Mouse (Mus musculus) midbrain, embryonic 12.5 days (tissue): ENCODE measurements at regions not wholly inside any gene's neighbourhood (a gene's known extent, or its start where the extent isn't known, plus 50 kb on each side); places are given as distances from the start of the nearest gene placed in this dataset.
A peak's percentile ranks its signal among the peaks of the same experiment; 100 is the strongest.

Source experiments
- ATAC-seq: fragments of 200-750 bp; cut with Nextera tagmentation; 2 replicates; pipeline ENCODE4 v1.8.0; 2017; ENCODE audit warnings: low read depth, moderate TSS enrichment, moderate library complexity; ENCODE audit not compliant: low FRiP score
- H3K27ac ChIP-seq: fragments of 300-500 bp; sonication (generic); replicated peaks from 2 replicates; pipeline ENCODE4 v1.5.1; 2016; ENCODE audit warnings: mild to moderate bottlenecking
- H3K27me3 ChIP-seq: fragments of 300-500 bp; sonication (generic); 2 replicates; pipeline ENCODE4 v1.6.1; 2016; ENCODE audit warnings: mild to moderate bottlenecking
- H3K36me3 ChIP-seq: fragments of 300-500 bp; sonication (generic); 2 replicates; pipeline ENCODE4 v1.6.1; 2016
- H3K4me1 ChIP-seq: fragments of 300-500 bp; sonication (generic); 2 replicates; pipeline ENCODE4 v1.6.1; 2016
- H3K4me2 ChIP-seq: fragments of 300-500 bp; sonication (generic); replicated peaks from 2 replicates; pipeline ENCODE4 v1.6.1; 2016; ENCODE audit warnings: mild to moderate bottlenecking, moderate library complexity
- H3K4me3 ChIP-seq: fragments of 300-500 bp; sonication (generic); 2 replicates; pipeline ENCODE4 v1.5.1; 2016; ENCODE audit warnings: mild to moderate bottlenecking
- H3K9ac ChIP-seq: fragments of 300-500 bp; sonication (generic); replicated peaks from 2 replicates; pipeline ENCODE4 v1.6.1; 2016; ENCODE audit warnings: mild to moderate bottlenecking, moderate library complexity
- H3K9me3 ChIP-seq: fragments of 300-500 bp; sonication (generic); 2 replicates; pipeline ENCODE4 v1.6.1; 2016; ENCODE audit warnings: mild to moderate bottlenecking
- WGBS: fragments of 180-500 bp; shearing (Covaris S2); methylation state at CpG from one replicate; pipeline ENCODE4 v1.1.7; 2016; 5-methylcytosine and 5-hydroxymethylcytosine counted together

DNA sequence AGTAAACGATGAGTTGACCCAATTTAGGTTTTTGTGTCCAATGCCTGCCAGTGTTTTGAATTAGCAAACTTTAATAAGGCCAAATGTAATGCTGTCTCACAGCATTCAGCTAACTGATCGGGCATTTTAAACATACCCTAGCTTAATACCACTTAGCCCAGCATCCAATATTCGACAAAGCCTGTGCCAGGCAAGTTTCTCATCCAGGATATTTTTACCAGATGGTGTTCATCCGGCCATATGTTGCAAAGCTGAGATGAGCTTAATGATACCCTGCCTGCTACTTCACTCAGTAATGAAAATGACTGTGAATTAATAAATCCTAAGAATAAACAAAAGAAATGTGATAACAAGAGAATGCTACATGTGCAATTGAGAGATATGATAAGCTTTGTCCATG, 116.8 kb downstream of the Tpm3-rs7 start:
- no peak overlapping the region for H3K9ac ChIP-seq
- no peaks in the 10 kb centered on the region for H3K27me3 ChIP-seq
- H3K4me3 ChIP-seq: no peak overlapping the region
- ATAC-seq: no peak
- H3K27ac ChIP-seq: no peak overlapping the region
- no peak overlapping the region for H3K4me2 ChIP-seq
- 81% methylated on average over 4 of the region's 4 CpGs for WGBS
- H3K4me1 ChIP-seq: no peaks in the 10 kb centered on the region
- no peaks in the 10 kb centered on the region for H3K9me3 ChIP-seq
- H3K36me3 ChIP-seq: no peaks in the 10 kb centered on the region

DNA sequence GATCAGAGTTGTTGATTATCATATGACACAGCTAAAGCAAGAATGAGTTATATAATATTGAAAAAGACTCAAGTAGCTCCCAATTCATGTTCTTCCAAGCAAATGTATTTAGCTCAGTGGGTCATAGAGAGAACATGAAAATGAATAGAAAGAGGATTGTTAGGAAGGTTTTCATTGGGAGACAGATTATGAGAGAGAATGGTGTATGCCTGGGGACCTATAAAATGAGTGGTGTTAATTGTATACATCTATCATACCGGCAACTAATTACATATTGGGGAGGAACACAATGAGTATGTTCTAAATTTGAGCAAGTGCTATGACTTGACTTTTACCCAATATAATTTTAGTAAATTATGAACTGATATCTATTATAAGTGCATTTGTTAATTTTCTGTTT, 127.9 kb downstream of the Tpm3-rs7 start:
- Histone ChIP-seq H3K27ac (no peak overlapping the region), H3K9ac (no peak overlapping the region), H3K4me2 (no peak overlapping the region), H3K36me3 (no peaks in the 10 kb centered on the region), H3K27me3 (no peaks in the 10 kb centered on the region), H3K4me1 (no peaks in the 10 kb centered on the region), H3K9me3 (no peaks in the 10 kb centered on the region), H3K4me3 (no peak overlapping the region)
- 93% methylated on average over 1 of the region's 1 CpGs for WGBS
- no peak for ATAC-seq

DNA sequence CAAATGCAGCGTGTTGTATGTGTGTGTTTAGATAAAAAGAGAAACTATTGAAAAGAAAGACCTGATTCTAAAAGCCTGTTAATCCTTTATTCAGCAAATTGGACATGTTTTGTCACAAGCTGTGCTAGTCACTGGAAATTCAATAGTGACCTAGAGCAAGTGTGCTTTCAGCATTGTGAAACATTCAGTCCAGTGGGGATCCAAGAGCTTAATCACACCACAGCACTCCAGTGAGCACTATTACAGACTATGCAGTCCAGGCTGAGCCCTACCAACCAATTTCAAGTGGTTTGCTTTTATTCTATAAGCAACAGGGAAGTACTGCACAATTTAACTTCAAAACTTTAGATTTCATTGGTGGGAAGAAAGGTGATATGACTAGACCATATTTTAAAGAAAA, 140.5 kb downstream of the Tpm3-rs7 start:
- no peaks in the 10 kb centered on the region for H3K27me3 ChIP-seq
- WGBS: 53% methylated on average over 1 of the region's 1 CpGs
- no peaks in the 10 kb centered on the region for H3K36me3 ChIP-seq
- no peak overlapping the region for H3K27ac ChIP-seq
- H3K9ac ChIP-seq: no peak overlapping the region
- no peak overlapping the region for H3K4me2 ChIP-seq
- ATAC-seq: 0 out of 2 replicates have a peak, but pooled peaks have one; percentile 49
- H3K9me3 ChIP-seq: no peaks in the 10 kb centered on the region
- no peaks in the 10 kb centered on the region for H3K4me1 ChIP-seq
- H3K4me3 ChIP-seq: no peak overlapping the region

DNA sequence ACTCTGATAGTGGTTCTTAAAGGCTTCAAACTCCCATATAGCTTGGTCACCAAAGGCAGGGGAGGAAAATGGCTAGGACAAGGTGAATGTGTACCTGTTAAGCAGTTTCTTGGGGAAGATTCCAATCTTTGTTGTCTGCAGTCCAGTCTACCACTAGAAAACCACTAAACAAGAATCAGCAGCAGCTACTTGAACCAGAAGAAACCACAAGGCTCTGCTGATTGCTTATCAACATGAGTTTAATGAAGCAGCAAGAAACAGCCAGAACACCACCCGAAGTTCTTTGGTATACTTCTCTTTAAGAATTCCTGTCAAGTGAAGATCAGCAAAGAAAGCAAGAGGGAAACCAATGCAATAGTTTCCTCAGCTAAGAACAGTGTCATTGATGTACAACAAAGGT, 143.1 kb downstream of the Tpm3-rs7 start:
- no peak for ATAC-seq
- 79% methylated on average over 1 of the region's 1 CpGs for WGBS

DNA sequence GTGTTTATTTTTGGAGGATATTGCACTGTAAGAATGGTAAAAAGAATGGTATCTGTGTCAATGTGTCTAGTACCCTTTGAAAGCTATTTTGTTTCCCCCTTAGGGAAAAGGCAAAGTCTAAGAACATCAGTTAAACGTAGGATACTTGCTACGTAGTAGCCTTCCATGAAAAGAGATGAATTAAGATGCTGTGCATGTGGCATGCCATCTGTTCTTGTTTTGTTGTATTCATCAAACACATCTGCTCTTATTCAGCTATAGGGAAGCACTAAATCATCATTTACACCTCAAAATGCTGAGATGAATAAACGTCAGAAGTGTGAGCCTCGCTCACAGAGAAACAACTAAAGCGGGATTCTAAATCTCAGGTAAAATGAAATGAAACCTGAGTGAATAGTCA, 154.7 kb downstream of the Tpm3-rs7 start:
- no peak overlapping the region for H3K9ac ChIP-seq
- peak; percentile 65 for ATAC-seq
- H3K9me3 ChIP-seq: no peaks in the 10 kb centered on the region
- no peak overlapping the region for H3K4me2 ChIP-seq
- no peaks in the 10 kb centered on the region for H3K4me1 ChIP-seq
- no peaks in the 10 kb centered on the region for H3K36me3 ChIP-seq
- no peak overlapping the region for H3K4me3 ChIP-seq
- 65% methylated on average over 5 of the region's 5 CpGs for WGBS
- H3K27me3 ChIP-seq: no peaks in the 10 kb centered on the region
- no peak overlapping the region for H3K27ac ChIP-seq

More for the DNA sequence above, 143.1 kb downstream of the Tpm3-rs7 start:
- Histone ChIP-seq H3K27ac (no peak overlapping the region), H3K9me3 (no peaks in the 10 kb centered on the region), H3K4me1 (no peaks in the 10 kb centered on the region), H3K4me2 (no peak overlapping the region), H3K27me3 (no peaks in the 10 kb centered on the region), H3K36me3 (no peaks in the 10 kb centered on the region), H3K4me3 (no peak overlapping the region), H3K9ac (no peak overlapping the region)

DNA sequence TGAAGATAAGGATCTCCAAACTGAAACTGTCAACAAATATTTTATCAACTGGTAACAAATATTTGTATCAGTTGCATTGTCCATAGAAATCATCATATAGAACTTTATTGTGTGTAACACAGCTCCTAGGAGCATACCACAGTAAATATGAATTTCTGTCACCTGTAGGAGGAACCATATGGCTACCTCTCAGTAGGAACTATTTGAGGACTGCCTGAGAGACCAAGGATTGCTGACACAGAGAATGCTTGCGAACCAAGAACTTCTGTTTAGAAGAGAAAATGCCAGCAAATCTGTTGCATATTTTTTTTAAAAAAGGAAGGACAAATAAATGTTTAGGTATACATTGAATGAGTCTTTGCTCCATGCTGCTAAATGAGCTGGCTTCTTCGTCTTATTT, 155.6 kb downstream of the Tpm3-rs7 start:
- WGBS: 88% methylated on average over 2 of the region's 2 CpGs
- H3K27ac ChIP-seq: no peak overlapping the region

DNA sequence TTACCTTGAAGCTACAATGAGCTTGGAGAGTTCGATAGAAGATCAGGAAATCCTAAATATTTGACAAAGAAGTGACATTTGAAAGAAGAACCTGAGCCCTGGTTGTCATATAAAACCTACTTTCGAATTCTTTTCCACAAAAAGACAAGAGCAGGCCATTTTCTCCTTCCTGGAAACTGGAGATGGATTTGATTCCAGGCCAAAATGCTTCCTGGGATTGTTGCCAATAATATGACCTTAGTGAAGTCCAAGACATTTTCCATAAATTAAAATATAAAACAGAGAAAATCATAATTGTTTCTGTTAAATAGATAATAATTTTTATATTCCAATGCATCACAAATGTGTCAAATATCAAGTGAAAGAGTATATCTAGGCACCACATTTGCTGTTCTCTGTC, 172.2 kb downstream of the Tpm3-rs7 start:
- Histone ChIP-seq H3K27ac (no peak overlapping the region), H3K9ac (no peak overlapping the region), H3K9me3 (no peaks in the 10 kb centered on the region), H3K4me3 (no peak overlapping the region), H3K27me3 (no peaks in the 10 kb centered on the region), H3K4me2 (no peak overlapping the region), H3K4me1 (no peaks in the 10 kb centered on the region), H3K36me3 (no peaks in the 10 kb centered on the region)
- no peak for ATAC-seq
- WGBS: 80% methylated on average over 2 of the region's 2 CpGs

More for the DNA sequence above, 155.6 kb downstream of the Tpm3-rs7 start:
- no peak overlapping the region for H3K4me2 ChIP-seq
- no peaks in the 10 kb centered on the region for H3K27me3 ChIP-seq
- H3K9ac ChIP-seq: no peak overlapping the region
- H3K4me3 ChIP-seq: no peak overlapping the region
- ATAC-seq: no peak
- H3K4me1 ChIP-seq: no peaks in the 10 kb centered on the region
- no peaks in the 10 kb centered on the region for H3K36me3 ChIP-seq
- no peaks in the 10 kb centered on the region for H3K9me3 ChIP-seq

DNA sequence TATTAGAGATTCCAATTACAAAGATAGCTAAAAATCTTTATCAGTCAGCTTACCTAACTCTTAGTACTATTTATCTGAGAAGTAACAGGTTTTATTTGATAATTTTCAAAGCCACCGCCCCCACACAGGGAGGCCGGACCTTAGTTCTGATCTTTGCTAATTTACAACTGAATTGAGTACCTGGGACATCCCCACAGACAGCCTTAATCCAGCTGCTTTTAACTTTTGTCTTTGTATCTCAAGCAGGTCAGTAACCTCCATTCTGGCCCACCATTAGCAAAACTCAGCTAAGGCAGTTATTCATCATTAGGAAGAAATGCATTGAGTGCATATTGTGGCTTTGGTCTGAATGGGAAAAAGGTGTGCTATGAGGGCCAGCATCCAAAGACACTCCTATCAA, 189.4 kb downstream of the Tpm3-rs7 start:
- WGBS: 85% methylated on average over 2 of the region's 2 CpGs
- H3K9me3 ChIP-seq: no peaks in the 10 kb centered on the region
- no peaks in the 10 kb centered on the region for H3K36me3 ChIP-seq
- H3K27me3 ChIP-seq: no peaks in the 10 kb centered on the region
- H3K4me3 ChIP-seq: no peak overlapping the region
- ATAC-seq: no peak
- H3K9ac ChIP-seq: no peak overlapping the region
- no peak overlapping the region for H3K4me2 ChIP-seq
- no peaks in the 10 kb centered on the region for H3K4me1 ChIP-seq
- no peak overlapping the region for H3K27ac ChIP-seq
